Mouse (Mus musculus): ENCODE results near the gene Gk2. TPM values are rescaled to one million over a fixed set of nuclear protein-coding genes. Genes with fewer than 3 reads are reported as not detected.

Gk2 gene
- polyA plus RNA-seq, 1 experiment = not detected

DNA sequence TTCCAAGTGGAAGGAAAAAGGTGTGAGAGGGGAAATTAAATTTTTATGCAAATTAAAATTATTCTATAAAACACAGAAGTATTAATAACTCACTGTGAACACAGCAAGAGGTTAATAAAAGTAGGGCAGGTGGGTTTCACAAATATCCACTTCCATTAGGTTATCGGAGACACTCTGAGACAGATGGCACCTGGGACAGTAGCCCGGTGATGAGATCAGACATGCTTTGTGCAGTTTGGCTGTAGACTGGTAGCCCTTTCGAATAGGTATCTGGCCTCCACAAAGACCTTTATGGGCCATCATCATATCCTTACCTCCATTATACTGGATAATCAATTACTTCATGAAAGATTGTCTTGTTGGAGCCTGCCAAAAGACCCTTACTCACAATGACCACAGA, 6.0 kb upstream of the Gk2 start:
- Histone ChIP-seq H3K9me3 (ENCODE audit: control insufficient read depth, low read length) (peaks cover 6% of the 10 kb centered on the region; the same call in 1 of the 2 replicates), H3K4me1 (ENCODE audit: control insufficient read depth) (no peaks in the 10 kb centered on the region), H3K27me3 (ENCODE audit: control insufficient read depth) (no peaks in the 10 kb centered on the region), H3K4me3 (replicated peaks) (no peak overlapping the region), H3K36me3 (ENCODE audit: control insufficient read depth) (no peaks in the 10 kb centered on the region)
- no peak for TF ChIP-seq GATA1 (IDR thresholded peaks at IDR 0.05; ENCODE audit: low read length)
- TF ChIP-seq TAL1 (IDR thresholded peaks at IDR 0.05; ENCODE audit: low read length) = no peak

DNA sequence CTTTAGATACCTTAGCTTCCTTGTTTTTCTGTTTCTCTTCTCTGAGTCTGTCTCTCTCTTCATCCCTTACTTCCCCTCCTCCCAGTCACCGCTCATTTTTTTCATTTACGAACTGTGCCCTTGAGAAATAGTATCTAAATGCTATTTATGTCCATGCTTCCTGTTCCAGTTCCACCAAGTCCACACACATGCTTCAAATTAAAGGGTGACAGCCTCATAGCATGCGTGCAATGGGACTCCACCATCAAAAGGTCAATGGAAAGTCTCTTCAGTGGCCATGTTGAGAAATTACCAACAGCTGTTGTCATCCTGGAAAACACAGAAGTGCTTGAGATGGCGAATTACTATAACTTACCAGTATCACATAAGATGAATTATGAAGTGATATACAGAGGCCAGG, 5.4 kb downstream of the Gk2 start:
- Histone ChIP-seq H3K36me3 (ENCODE audit: control insufficient read depth) (no peaks in the 10 kb centered on the region), H3K9me3 (ENCODE audit: control insufficient read depth, low read length) (peaks cover 7% of the 10 kb centered on the region), H3K4me1 (ENCODE audit: control insufficient read depth) (no peaks in the 10 kb centered on the region), H3K27me3 (ENCODE audit: control insufficient read depth) (no peaks in the 10 kb centered on the region), H3K4me3 (replicated peaks) (no peak overlapping the region)
- no peak for TF ChIP-seq TAL1 (IDR thresholded peaks at IDR 0.05; ENCODE audit: low read length)
- TF ChIP-seq GATA1 (IDR thresholded peaks at IDR 0.05; ENCODE audit: low read length) = no peak

DNA sequence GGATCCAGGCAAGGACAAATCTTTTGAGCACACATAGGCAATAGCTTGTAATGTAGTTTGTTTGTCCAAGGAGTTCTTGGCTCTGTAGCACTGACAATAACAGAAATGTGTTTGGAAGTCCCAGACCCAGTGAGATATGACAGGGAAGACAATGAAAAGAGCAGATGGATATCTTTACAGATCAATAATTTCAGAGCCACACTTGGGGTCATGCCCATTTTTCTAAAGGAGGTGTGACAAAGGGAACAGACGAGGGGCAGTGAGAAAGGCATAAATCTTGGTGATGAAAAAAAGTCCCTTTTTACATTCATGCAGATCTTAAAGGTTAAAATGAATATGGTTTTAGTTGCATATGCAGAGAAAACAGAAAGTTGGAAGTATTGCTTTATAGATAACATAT, 12.6 kb downstream of the Gk2 start:
- Histone ChIP-seq H3K36me3 (ENCODE audit: control insufficient read depth) (no peaks in the 10 kb centered on the region), H3K9me3 (ENCODE audit: control insufficient read depth, low read length) (peaks cover 4% of the 10 kb centered on the region)
- TF ChIP-seq GATA1 (IDR thresholded peaks at IDR 0.05; ENCODE audit: low read length) (no peak), TAL1 (IDR thresholded peaks at IDR 0.05; ENCODE audit: low read length) (no peak)

GRCm38 (mm10) chr5:97432512-97432911, 24.3 kb downstream of the Gk2 start:
- Histone ChIP-seq H3K4me3 (replicated peaks) (no peak overlapping the region), H3K27me3 (ENCODE audit: control insufficient read depth) (no peaks in the 10 kb centered on the region), H3K36me3 (ENCODE audit: control insufficient read depth) (no peaks in the 10 kb centered on the region), H3K4me1 (ENCODE audit: control insufficient read depth) (no peaks in the 10 kb centered on the region), H3K9me3 (ENCODE audit: control insufficient read depth, low read length) (no peaks in the 10 kb centered on the region)
- no peak for TF ChIP-seq TAL1 (IDR thresholded peaks at IDR 0.05; ENCODE audit: low read length)
- TF ChIP-seq GATA1 (IDR thresholded peaks at IDR 0.05; ENCODE audit: low read length) = no peak

More for the DNA sequence above, 12.6 kb downstream of the Gk2 start:
- H3K4me1 ChIP-seq (ENCODE audit: control insufficient read depth) = no peaks in the 10 kb centered on the region
- no peak overlapping the region for H3K4me3 ChIP-seq (replicated peaks)
- no peaks in the 10 kb centered on the region for H3K27me3 ChIP-seq (ENCODE audit: control insufficient read depth)

DNA sequence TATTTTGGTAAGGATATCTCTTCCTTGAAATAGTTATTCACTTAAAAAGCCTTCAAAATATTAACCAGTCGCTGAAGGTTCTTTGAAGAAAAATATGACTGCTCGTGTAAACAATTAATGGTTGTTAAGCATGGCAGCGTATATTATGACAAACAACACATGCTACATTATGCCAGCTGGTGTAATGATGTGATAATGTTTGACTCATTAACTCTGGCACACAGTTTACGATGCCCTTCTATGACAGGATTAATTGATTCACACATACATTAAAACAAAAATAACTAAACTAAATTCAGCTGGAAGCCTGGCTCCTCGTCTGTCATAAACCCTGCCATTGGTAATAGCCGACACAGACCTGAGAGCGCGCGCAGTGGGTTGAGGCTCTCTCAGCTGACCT, 26.8 kb downstream of the Gk2 start:
- TF ChIP-seq TAL1 (IDR thresholded peaks at IDR 0.05; ENCODE audit: low read length) (no peak), GATA1 (IDR thresholded peaks at IDR 0.05; ENCODE audit: low read length) (no peak)

GRCm38 (mm10) chr5:97421669-97422068, 35.2 kb downstream of the Gk2 start:
- peaks cover 4% of the 10 kb centered on the region; the same call in 1 of the 2 replicates for H3K9me3 ChIP-seq (ENCODE audit: control insufficient read depth, low read length)
- TF ChIP-seq GATA1 (IDR thresholded peaks at IDR 0.05; ENCODE audit: low read length) = no peak
- no peak for TF ChIP-seq TAL1 (IDR thresholded peaks at IDR 0.05; ENCODE audit: low read length)
- H3K4me3 ChIP-seq (replicated peaks) = no peak overlapping the region
- no peaks in the 10 kb centered on the region for H3K4me1 ChIP-seq (ENCODE audit: control insufficient read depth)
- no peaks in the 10 kb centered on the region for H3K27me3 ChIP-seq (ENCODE audit: control insufficient read depth)
- no peaks in the 10 kb centered on the region for H3K36me3 ChIP-seq (ENCODE audit: control insufficient read depth)

More for the DNA sequence above, 26.8 kb downstream of the Gk2 start:
- H3K4me1 ChIP-seq (ENCODE audit: control insufficient read depth) = no peaks in the 10 kb centered on the region
- H3K4me3 ChIP-seq (replicated peaks) = no peak overlapping the region
- H3K9me3 ChIP-seq (ENCODE audit: control insufficient read depth, low read length) = no peaks in the 10 kb centered on the region
- H3K36me3 ChIP-seq (ENCODE audit: control insufficient read depth) = no peaks in the 10 kb centered on the region
- no peaks in the 10 kb centered on the region for H3K27me3 ChIP-seq (ENCODE audit: control insufficient read depth)

DNA sequence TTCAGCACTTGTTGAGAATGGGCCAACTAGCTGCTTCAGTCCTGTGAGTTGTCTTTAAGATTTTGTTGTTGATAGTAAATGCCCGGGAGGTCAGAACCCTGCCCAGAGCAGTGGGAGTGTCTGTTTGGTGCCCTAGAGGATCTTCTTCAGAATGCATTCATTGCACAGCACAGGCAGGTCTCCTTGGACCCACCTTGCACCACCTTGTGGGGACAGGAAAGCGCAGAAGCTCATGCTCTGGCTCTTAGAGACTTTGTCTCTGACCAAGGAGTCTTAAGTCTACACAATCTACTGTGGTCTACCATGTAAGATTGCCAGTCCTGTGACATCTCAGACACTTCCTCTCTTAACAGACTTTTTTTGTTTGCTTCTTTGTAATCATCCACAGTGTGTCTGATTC, 39.6 kb downstream of the Gk2 start:
- no peaks in the 10 kb centered on the region for H3K27me3 ChIP-seq (ENCODE audit: control insufficient read depth)
- H3K9me3 ChIP-seq (ENCODE audit: control insufficient read depth, low read length) = no peaks in the 10 kb centered on the region
- TF ChIP-seq TAL1 (IDR thresholded peaks at IDR 0.05; ENCODE audit: low read length) (no peak), GATA1 (IDR thresholded peaks at IDR 0.05; ENCODE audit: low read length) (no peak)
- no peak overlapping the region for H3K4me3 ChIP-seq (replicated peaks)
- no peaks in the 10 kb centered on the region for H3K36me3 ChIP-seq (ENCODE audit: control insufficient read depth)
- H3K4me1 ChIP-seq (ENCODE audit: control insufficient read depth) = no peaks in the 10 kb centered on the region

- no peaks in the 10 kb centered on the region for H3K36me3 ChIP-seq (ENCODE audit: control insufficient read depth)
- TF ChIP-seq GATA1 (IDR thresholded peaks at IDR 0.05; ENCODE audit: low read length) (no peak), TAL1 (IDR thresholded peaks at IDR 0.05; ENCODE audit: low read length) (no peak)
- no peaks in the 10 kb centered on the region for H3K4me1 ChIP-seq (ENCODE audit: control insufficient read depth)
- no peaks in the 10 kb centered on the region for H3K9me3 ChIP-seq (ENCODE audit: control insufficient read depth, low read length)
- no peak overlapping the region for H3K4me3 ChIP-seq (replicated peaks)
- no peaks in the 10 kb centered on the region for H3K27me3 ChIP-seq (ENCODE audit: control insufficient read depth)
These were observed 41.0 kb downstream of the Gk2 start for GRCm38 (mm10) chr5:97415837-97416236.

GRCm38 (mm10) chr5:97413716-97414115, 43.1 kb downstream of the Gk2 start:
- Histone ChIP-seq H3K27me3 (ENCODE audit: control insufficient read depth) (no peaks in the 10 kb centered on the region), H3K4me3 (replicated peaks) (no peak overlapping the region), H3K4me1 (ENCODE audit: control insufficient read depth) (no peaks in the 10 kb centered on the region), H3K36me3 (ENCODE audit: control insufficient read depth) (no peaks in the 10 kb centered on the region), H3K9me3 (ENCODE audit: control insufficient read depth, low read length) (no peaks in the 10 kb centered on the region)
- TF ChIP-seq TAL1 (IDR thresholded peaks at IDR 0.05; ENCODE audit: low read length) (no peak), GATA1 (IDR thresholded peaks at IDR 0.05; ENCODE audit: low read length) (no peak)

DNA sequence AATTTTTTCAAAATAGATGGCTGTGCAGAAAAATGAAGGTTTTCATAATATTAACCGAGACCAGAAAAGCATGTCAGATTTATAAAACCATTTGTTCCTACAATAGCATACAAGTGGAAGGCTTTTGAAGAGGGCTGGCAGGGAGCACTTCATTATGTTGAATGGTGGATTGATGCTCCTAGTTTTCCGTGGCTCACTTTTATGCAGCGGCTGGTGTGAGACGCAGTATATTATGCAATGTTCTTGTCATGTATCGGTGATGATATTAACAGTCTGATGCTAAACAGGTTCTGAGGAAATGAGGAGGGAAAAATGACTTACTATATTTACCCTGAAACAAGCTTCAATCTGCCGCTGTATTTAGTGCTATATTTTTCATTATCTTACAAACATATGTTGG, 46.6 kb downstream of the Gk2 start:
- Histone ChIP-seq H3K4me3 (replicated peaks) (no peak overlapping the region), H3K36me3 (ENCODE audit: control insufficient read depth) (no peaks in the 10 kb centered on the region), H3K4me1 (ENCODE audit: control insufficient read depth) (no peaks in the 10 kb centered on the region), H3K27me3 (ENCODE audit: control insufficient read depth) (no peaks in the 10 kb centered on the region), H3K9me3 (ENCODE audit: control insufficient read depth, low read length) (no peaks in the 10 kb centered on the region)
- TF ChIP-seq TAL1 (IDR thresholded peaks at IDR 0.05; ENCODE audit: low read length) (no peak), GATA1 (IDR thresholded peaks at IDR 0.05; ENCODE audit: low read length) (no peak)

Data from erythroblast, embryonic 14.5 days (primary cell).